Mouse (Mus musculus) lung, postnatal 25 days (tissue): ENCODE measurements around the gene Klk8.

ENCODE experiments used
- DNase-seq: peaks from one replicate; pipeline ENCODE4 v3.0.0; 2022; ENCODE audit warnings: low spot score

Gene Klk8

DNA sequence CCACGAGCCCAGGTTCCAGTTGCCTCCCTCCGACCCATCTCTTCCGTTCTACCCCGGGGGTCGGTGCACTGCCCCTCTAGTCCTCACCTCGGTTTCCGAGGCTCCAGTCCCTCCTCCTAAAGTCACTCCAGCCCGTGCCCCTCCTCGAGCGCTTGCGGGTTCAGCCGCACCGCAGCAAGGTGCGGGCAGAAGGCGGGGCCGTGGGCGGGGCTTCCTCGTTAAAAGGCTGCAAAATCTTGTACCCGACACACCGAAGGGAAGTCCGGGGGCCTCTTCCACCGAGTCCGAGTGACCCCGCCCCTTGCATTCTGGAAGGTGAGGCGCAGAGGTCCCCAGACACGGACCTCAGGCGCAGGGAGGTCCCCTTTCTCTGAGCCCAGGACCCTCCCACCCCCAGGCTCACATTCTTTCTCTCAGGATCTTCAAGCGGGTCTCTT lies at the start of gene Klk8:
Gene Klk8, plus strand, starts transcription at position 245 of the 437 bp plus-strand sequence.
- DNase-seq, result peak; percentile 21

DNA sequence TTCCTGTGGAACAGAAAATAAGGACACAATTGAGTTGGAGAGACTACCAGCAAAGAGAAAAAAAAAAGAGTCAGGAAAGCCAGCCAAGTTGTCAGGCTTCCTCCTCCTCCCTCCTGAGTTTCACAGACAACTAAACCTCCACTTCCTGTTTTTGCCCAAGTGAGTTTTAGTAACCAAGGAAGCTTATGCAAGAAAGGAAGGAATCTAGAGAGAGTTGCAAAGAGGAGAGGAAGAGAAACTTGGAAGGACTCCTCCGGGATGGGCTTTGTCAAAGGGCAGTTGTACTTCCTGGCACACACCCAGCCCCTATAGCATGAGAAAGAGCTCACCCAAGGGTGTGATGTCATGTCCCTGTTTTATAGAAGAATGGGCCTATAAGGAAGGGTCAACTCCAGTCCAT lies 49.6 kb upstream of the Klk8 start:
- DNase-seq, result peak; percentile 66

DNA sequence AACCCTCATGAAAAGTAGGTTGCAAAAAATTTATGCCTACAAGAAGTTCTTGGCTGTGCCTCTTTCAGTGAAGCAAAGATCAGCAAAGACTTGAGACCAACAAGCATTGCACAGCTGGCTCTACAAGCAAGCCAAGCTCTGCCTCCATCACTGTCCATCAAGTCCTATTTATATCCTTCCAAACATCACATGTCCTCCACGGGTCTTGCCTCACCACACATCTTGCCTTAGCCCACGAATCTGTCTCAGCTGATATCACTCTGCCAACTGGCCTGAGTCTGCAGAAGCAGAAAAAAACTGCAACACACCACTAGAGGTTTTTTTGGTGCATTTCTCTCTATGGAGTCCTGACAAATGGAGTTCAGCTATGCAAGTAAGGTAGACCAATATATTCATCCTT lies 44.6 kb upstream of the Klk8 start:
- DNase-seq, result no peak

DNA sequence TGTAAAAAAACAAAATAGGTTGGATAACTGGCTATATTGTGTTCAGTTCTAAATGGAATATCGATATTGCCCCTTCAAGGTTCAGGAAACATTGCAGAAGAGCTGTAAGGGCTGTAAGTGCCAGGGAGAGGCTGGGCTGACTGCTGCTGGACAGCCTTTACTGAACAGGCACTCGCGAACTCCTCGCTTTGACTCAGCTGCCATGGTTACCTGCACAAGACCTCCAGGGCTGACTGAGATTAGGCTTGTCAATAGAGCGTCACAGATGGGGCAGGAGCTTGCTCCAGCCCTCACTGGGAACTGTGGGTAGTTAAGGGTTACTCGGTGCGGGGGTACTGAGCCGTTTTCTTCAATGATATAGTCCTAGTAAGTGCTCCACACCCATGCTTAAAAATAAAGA lies 30.9 kb upstream of the Klk8 start:
- DNase-seq, result no peak

DNA sequence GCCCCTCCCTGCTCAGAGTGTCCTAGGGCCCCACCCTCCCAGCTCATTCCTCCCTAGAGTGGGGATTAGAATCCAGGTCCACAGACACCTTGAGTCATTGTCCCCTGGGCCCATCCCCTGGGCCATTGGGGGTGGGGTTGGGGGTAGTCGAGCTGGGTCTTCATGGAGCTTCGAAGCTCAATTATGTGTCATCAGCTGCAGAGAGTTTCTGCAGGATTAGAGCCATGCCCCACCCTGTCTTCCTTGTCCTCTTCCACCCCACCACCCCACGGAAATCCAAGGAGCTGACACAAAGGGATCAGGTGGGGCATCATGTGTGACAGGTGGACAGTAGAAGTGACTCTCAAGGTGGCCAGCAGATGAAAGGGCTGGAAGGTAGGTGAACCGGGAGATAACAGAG lies 28.8 kb upstream of the Klk8 start, which contains the start of gene Klk12:
Gene Klk12, plus strand, starts transcription at position 301 of the 400 bp plus-strand sequence.
- DNase-seq, result no peak

DNA sequence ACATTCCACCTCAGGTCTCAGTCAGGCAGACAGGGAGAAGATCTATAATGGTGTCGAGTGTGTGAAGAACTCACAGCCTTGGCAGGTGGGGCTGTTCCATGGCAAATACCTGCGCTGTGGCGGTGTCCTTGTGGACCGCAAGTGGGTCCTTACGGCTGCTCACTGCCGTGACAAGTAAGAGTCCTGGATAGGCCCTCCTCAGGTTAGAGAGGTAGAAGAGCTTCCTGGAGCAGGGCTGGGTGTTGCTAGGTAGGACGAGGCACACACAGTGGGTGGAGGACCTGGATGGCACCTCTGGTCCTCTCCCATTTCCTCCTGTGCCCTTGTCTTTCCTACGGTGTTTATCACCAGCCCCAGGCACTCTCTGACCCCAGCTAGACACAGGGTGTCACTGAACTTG lies 27.7 kb upstream of the Klk8 start:
- no peak for DNase-seq

DNA sequence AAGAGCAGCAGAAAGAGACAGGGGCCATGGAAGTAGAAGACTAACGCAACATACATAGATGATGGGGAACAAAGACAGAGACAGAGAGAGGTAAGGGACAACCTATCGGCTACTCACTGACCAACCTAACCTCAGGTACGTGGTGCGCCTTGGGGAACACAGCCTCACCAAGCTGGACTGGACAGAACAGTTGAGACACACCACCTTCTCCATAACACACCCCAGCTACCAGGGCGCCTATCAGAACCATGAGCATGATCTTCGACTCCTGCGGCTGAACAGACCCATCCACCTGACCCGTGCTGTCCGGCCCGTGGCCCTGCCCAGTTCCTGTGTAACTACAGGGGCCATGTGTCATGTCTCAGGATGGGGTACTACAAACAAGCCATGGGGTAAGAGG lies 26.7 kb upstream of the Klk8 start:
- DNase-seq, result no peak

DNA sequence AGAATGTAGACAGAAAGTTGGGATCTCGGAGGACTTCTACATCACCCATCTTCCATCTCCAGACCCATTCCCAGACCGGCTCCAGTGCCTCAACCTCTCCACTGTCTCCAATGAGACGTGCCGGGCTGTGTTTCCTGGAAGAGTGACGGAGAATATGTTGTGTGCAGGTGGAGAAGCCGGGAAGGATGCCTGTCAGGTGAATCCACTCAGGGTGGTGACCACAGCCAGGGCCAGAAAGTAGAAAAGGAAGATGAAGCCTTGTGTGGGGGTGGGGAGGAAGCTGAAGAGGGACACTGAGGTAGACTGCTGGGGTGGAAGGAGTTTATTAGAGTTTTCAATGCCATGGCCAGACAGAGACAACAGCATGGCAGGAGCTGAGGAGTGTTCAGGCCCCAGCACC lies 25.5 kb upstream of the Klk8 start:
- no peak for DNase-seq

DNA sequence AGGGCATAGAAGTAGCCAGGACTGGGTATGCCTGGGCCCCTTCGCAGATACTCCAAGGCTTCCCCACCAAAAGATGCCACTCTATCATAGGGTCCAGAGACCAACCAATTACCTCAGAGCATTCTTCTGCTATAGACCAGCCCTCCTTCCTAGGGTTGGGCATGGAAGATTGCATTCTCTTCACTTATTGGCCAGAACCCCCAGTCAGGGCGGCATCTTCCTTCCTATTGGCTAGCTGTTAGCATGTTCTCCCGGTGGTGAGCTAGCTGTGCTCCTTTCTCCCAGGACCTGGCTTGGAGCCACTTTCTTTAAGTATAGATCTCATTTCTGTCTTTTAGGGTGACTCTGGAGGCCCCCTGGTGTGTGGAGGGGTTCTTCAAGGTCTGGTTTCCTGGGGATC lies 24.5 kb upstream of the Klk8 start:
- no peak for DNase-seq

DNA sequence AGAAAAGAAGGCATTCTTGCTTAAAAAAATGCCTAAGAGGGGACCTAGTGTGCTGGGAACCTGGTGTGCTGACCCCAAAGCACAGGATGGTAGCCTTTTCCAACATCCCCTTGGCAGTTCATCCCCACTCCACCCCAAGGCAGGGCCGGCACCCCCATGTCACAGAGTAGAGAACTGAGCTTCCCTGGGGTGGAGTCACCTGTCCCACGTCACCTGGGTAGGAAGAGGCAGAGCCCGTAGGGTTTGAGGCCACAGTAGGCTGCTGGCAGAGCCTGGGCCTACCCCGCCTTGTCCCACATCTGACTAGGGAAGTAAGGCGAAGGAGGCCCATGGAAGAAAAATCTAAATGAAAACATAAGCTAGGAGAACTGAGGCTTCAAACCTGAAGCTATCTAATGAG lies 23.0 kb upstream of the Klk8 start, which contains the start of gene Klk11:
Gene Klk11, plus strand, starts transcription at position 241 of the 400 bp plus-strand sequence.
- no peak for DNase-seq

DNA sequence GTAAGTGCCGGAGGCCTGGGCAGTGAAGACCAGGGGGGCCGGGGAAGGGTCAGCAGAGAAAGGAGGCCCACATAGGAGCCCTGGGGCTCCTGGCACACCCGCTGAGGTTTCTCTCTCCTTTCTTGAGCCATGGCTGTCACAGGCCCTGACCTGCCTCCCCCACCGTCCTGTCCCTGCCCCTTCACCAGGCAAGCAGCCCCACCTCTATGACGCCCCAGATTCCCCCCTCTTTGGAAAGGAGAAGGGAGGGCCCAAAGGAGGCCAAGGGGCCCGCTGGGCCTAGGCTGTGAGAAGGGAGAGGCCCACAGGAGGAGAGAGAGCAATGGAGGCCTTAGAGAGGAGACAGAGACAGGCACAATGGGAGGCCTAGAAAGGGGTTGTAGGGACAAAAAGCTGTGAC lies 22.6 kb upstream of the Klk8 start:
- DNase-seq, result no peak

DNA sequence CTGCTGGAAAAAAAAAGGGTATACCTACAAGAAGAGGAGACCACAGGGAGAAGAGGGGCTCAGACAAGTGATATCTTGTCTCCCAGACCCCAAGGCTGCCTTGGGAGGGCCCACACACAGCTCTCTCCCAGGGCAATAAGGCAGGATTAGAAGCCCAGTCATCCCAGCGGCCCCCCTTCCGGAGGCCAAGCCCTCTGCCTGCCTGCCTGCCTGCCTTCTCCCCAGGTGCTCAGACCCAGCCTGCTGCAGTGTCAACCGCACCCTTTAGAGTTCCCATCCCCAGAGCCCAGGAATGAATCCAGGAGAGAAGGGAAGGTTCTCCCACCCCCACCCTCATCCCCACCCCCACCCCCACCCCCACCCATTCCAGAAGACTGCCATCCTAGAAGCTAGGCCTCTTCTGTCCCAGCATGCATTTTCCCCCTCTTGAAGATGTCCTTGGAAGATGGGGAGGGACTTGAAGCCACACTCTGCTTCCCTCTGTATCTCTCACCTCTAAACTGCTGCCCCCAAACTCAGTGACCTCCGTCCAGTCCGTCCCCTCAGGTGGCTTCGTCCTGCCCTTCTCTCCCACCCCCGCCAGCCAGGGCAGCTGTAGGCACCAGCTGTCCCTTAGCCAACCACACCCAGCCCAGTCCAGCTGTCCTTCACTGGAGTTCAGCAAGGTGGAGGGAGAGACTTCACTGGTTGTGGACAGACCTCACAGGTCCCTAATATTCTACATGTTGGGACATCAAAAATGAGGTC lies 21.9 kb upstream of the Klk8 start:
- no peak for DNase-seq

DNA sequence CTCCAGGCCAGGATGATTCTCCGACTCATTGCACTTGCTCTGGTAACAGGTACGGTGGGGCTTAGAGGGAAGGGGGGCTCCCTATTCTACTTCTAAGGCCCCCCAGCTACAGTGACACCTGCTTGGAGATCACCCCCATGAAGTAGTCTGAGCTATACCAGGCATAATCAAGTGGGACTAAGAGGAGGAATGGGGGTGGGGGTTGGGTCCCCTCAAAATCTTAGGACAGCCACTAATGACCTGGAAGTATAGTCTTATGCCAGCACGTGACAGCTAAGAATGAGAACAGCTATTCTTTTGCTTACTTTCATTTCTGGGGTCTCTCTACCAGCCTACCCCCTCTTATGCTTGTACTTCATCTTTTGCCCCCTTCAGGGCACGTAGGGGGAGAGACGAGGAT lies 20.9 kb upstream of the Klk8 start:
- no peak for DNase-seq

DNA sequence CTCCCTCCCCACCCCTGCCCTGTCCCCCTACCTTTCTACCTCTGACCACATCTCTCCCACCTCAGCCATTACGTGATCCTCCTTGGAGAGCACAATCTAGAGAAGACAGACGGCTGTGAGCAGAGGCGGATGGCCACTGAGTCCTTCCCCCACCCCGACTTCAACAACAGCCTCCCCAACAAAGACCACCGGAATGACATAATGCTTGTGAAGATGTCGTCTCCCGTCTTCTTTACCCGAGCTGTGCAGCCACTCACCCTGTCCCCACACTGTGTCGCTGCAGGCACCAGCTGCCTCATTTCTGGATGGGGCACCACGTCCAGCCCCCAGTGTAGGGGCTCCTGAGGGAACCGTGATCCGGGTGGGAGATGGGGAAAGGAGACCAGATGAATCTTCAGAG lies 20.0 kb upstream of the Klk8 start:
- DNase-seq, result no peak

DNA sequence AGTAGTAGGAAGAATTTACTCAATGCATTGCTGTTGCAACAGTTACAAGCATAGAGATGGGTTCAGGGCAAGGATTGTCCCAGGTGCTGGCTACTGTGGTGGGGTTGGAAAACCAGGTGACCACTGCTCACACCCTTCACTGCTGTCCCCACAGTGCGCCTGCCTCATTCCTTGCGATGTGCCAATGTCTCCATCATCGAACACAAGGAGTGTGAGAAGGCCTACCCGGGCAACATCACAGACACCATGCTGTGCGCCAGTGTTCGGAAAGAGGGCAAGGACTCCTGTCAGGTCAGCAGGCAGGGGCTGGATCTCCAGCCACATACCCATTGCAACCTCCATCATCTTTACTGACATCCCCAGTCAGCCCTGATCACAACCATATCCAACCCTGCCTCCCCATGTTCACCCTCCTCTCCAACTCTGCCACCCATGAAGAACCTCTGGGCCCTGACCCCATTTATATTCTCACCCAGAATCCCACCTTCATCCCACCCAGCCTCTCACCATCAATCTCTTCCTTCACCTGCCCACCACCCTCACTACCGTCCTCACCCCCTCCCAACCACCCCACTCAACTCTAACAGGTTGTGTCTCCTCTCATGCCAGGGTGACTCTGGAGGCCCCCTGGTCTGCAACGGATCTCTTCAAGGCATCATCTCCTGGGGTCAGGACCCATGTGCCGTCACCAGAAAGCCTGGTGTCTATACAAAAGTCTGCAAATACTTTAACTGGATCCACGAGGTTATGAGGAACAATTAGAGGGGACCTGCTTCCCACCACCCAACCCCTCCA lies 19.0 kb upstream of the Klk8 start:
- no peak for DNase-seq

DNA sequence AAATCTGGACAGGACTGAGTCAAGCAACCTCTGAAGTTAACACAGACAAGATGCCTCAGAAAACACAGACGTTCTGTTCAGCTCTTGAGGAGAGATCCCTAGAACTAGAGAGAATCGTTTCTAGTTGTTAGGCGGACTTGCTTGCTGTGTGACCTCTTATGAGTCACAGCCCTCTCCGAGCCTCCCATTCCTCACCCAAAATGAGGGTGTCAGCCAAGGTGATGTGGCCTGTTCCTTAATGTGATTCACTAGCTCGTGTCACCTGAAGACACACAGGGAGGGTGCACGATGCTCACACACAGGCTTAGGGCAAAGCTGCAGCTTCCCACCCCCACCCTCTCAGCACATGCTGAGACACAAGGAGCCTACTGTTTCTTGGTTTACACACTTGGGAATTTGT lies 17.1 kb upstream of the Klk8 start:
- DNase-seq, result no peak

DNA sequence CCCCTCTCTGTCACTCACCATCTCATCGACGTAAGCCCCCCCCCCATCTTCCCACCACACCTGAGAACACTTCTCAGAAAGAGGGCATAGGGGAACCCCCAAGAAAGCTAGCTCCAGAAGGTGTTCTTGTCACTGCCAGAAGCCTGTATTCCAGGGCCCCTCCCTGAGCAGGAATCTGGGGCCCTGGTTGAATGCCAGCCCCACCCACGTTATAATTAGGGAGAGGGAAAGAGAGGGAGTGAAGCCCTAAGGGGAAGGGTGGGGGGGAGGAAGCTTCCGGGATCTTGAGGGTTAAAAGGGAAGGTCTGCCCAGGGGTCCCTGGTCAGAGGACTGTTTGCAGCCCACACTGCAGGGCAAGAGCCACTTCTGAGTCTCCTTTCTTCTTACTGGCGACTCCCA lies 16.6 kb upstream of the Klk8 start, which contains the start of gene Klk10:
Gene Klk10, plus strand, starts transcription at position 290 of the 400 bp plus-strand sequence.
- DNase-seq, result no peak

DNA sequence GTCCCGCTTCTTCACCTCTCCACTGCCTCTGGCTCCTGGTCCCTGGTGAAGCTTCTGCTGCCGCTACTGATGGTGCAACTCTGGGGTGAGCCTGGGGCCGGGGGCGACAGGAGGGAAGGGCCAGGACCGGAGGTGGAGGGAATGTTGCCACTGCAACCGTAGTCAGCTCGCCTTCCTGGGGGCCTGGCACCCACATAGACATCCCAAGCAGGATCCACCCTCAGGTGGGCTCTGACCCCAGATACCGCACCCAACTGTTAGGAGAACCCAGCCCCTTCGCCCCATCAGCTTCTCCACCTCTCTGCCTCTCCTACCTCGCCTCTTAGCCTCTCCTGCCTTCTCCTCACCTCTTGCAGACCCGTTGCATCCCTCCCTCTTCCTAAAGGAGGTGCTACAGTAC lies 15.8 kb upstream of the Klk8 start:
- no peak for DNase-seq

DNA sequence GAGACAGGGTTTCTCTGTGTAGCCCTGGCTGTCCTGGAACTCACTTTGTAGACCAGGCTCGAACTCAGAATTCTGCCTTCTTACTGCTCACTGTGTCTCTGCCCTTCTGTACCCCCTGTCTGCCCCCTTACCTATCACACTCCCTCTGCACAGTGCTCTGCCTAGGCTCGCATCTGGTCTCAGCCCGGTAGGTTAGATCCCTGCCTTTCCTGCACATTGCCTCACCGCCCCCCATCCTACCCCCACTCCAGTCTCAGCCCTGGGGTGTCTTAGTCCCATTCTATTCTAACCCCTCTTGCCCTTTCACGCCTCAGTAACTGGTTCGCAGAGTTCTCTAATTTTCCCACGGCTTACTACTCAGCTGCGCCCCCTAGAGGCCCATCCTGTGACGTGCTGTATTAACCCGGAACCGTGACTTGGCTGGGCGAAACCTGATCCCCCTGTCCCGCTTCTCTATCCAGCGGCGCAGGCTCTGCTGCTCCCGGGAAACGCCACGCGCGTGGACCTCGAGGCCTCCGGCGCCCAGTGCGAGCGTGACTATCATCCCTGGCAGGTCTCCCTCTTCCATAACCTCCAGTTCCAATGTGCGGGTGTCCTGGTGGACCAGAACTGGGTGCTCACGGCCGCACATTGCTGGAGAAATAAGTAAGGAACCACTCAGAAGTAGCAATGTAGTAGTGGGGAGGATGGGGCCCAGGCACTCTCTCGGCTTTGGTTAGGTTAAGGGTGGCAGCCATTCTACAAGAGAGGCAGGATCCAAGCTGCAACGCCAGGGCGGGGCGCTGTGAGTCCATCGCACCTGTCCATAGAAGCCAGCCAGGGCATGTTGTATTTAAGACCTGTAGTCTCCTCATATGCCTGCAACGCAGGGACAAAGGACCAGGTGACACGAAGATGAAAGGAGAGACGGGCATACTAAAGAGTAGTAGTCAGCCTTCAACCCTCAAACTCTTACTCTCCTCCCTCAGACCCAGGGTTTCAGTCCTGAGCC lies 14.8 kb upstream of the Klk8 start:
- DNase-seq, result peak; percentile 82

DNA sequence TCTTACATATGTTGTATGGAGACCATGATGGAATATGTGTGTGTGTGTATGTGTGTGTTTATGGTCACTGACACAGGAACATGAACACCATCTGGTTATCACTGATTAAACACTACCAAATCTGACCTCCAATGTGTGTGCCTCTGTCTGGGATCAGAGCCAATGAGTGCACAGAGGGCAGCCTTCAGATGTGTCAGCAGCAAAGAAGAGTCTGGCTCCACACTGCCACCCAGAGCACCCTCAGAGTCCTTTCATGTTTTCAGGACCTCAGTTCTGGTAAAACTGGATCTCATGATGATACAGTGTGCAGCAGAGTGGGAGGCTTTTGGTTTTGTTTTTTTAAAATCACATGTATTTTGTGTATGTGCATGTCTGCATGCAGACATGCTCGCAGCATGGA lies 12.1 kb upstream of the Klk8 start:
- DNase-seq, result no peak

DNA sequence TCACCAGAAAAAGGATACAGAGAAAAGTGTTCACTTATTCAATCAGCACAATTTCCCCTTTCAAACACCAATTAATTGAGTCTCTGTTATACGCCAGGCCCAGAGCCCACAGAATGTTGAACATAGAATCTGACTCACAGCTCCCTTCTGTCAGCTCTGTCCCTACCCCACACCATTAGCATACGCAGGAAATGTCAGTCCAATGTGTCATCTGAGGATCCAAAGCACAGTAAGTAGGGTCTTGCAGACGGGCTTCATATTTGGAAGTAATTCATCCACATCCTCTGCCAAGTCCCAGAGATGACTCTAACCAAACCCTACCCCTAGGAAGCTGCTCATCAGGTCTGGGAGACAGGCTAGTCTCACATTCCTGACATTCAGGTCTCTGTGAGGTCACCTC lies 9.3 kb upstream of the Klk8 start:
- DNase-seq, result no peak

DNA sequence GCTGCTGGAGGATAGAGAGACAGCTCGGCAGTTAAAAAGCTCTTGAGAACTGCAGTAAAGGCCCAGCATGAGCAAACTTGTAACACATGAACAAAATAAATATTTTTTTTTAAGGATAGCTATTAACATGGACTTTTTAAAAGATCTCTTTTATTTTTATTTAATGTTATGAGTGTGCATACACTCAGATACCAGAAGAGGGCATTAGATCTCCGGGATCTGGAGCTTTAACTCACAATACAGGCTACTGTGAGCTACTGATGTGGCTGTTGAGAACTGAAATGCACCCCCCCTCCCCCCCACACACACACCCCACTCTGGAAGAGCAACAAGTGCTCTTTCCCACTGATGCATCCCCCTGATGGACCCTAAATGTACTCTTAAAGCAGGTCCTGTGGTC lies 8.1 kb upstream of the Klk8 start:
- no peak for DNase-seq
